Mouse (Mus musculus) midbrain, embryonic 13.5 days (tissue): ENCODE data around the gene Txndc11. TPM values are rescaled to one million over a fixed set of nuclear protein-coding genes. Genes with fewer than 3 reads are reported as not detected.

Experiments used
- ATAC-seq: fragments of 200-750 bp; cut with Nextera tagmentation; 2 replicates; pipeline ENCODE4 v1.8.0; 2017; ENCODE audit warnings: mild to moderate bottlenecking, moderate TSS enrichment, moderate library complexity
- H3K27ac ChIP-seq: fragments of 300-500 bp; sonication (generic); 2 replicates; pipeline ENCODE4 v1.5.1; 2015; ENCODE audit warnings: inconsistent platforms, mild to moderate bottlenecking, moderate library complexity
- H3K27me3 ChIP-seq: fragments of 300-500 bp; sonication (generic); 2 replicates; pipeline ENCODE4 v1.6.1; 2015; ENCODE audit warnings: mild to moderate bottlenecking, inconsistent platforms
- H3K36me3 ChIP-seq: fragments of 300-500 bp; sonication (generic); 2 replicates; pipeline ENCODE4 v1.6.1; 2015; ENCODE audit warnings: mild to moderate bottlenecking, inconsistent platforms
- H3K4me1 ChIP-seq: fragments of 300-500 bp; sonication (generic); replicated peaks from 2 replicates; pipeline ENCODE4 v1.6.1; 2015; ENCODE audit warnings: inconsistent platforms
- H3K4me2 ChIP-seq: fragments of 300-500 bp; sonication (generic); replicated peaks from 2 replicates; pipeline ENCODE4 v1.6.1; 2015; ENCODE audit warnings: moderate library complexity, mild to moderate bottlenecking, inconsistent platforms
- H3K4me3 ChIP-seq: fragments of 300-500 bp; sonication (generic); replicated peaks from 2 replicates; pipeline ENCODE4 v1.5.1; 2015; ENCODE audit warnings: mild to moderate bottlenecking, inconsistent platforms
- H3K9ac ChIP-seq: fragments of 300-500 bp; sonication (generic); replicated peaks from 2 replicates; pipeline ENCODE4 v1.6.1; 2015; ENCODE audit warnings: mild to moderate bottlenecking, inconsistent platforms
- H3K9me3 ChIP-seq: fragments of 300-500 bp; sonication (generic); 2 replicates; pipeline ENCODE4 v1.6.1; 2016; ENCODE audit warnings: mild to moderate bottlenecking, inconsistent platforms
- WGBS: fragments of 180-500 bp; shearing (Covaris S2); methylation state at CpG from one replicate; pipeline ENCODE4 v1.1.7; 2015; 5-methylcytosine and 5-hydroxymethylcytosine counted together
- polyA plus RNA-seq: library from polyadenylated mRNA; unstranded; fragments of >200 nt; fragmentation: Nextera tagmentation; extraction: Ambion mirVana; gene quantifications from 2 replicates; pipeline ENCODE4 v1.2.1, GENCODE M21; 2015

The Txndc11 gene
- polyA plus RNA-seq, 1 experiment from 2014 or later: 30.0 TPM

DNA sequence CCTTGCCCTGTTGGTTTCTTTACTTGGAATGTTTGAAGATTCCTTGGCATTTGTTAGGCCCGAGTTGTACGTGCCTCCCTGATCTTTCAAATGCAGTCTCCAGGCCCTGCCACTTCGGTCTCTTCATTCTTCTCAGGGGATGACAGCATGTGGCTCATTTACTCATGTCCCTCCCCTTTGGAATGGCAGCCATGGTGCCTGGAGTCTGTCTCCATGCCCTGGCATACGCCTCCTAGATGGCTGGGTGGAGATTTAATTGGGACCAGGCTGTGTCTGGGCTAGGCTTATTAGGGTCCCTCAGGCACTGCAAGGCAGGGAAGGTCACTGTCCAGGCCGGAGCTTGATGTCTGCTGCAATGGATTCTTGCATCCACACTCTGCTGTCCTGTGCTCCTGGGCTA, 78.5 kb downstream of the Txndc11 start:
- Histone ChIP-seq H3K4me1 (no peaks in the 10 kb centered on the region), H3K9me3 (no peaks in the 10 kb centered on the region), H3K9ac (no peak overlapping the region), H3K27ac (no peak overlapping the region), H3K36me3 (no peaks in the 10 kb centered on the region), H3K4me3 (no peak overlapping the region), H3K27me3 (no peaks in the 10 kb centered on the region), H3K4me2 (no peak overlapping the region)
- WGBS: 80% methylated on average over 5 of the region's 5 CpGs
- no peak for ATAC-seq

GRCm38 (mm10) chr16:11054871-11055270, 79.6 kb downstream of the Txndc11 start:
- no peak overlapping the region for H3K9ac ChIP-seq
- no peaks in the 10 kb centered on the region for H3K27me3 ChIP-seq
- WGBS: 88% methylated on average over 6 of the region's 6 CpGs
- no peaks in the 10 kb centered on the region for H3K4me1 ChIP-seq
- H3K36me3 ChIP-seq: no peaks in the 10 kb centered on the region
- H3K9me3 ChIP-seq: no peaks in the 10 kb centered on the region
- H3K27ac ChIP-seq: no peak overlapping the region
- no peak overlapping the region for H3K4me3 ChIP-seq
- no peak overlapping the region for H3K4me2 ChIP-seq
- no peak for ATAC-seq

DNA sequence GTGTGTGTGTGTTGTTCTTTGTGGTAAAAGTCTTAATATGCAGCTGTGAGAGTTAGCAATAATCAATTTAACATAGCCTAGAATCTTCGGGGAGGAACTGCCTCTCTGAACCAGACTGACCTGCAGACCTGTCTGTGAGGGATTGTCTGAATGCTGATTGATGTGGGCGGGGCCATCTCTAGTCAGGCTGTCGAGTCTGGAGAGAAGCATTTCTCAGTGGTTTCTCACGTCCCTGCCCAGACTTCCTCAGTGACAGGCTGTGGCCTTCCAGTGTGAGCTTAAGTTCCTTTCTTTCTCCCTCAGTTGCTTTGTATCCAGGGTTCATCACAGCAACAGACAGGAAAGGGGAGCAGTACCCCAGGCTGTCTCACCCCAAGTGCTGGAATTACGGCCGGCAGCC, 80.0 kb downstream of the Txndc11 start:
- no peak for ATAC-seq
- Histone ChIP-seq H3K27ac (no peak overlapping the region), H3K9me3 (no peaks in the 10 kb centered on the region), H3K36me3 (no peaks in the 10 kb centered on the region), H3K4me1 (no peaks in the 10 kb centered on the region), H3K9ac (no peak overlapping the region), H3K27me3 (no peaks in the 10 kb centered on the region), H3K4me3 (no peak overlapping the region), H3K4me2 (no peak overlapping the region)
- WGBS: 72% methylated on average over 6 of the region's 6 CpGs

GRCm38 (mm10) chr16:11051134-11051533, 83.3 kb downstream of the Txndc11 start:
- Histone ChIP-seq H3K9me3 (no peaks in the 10 kb centered on the region), H3K4me1 (no peaks in the 10 kb centered on the region), H3K27ac (no peak overlapping the region), H3K27me3 (no peaks in the 10 kb centered on the region), H3K4me3 (no peak overlapping the region), H3K36me3 (no peaks in the 10 kb centered on the region), H3K9ac (no peak overlapping the region), H3K4me2 (no peak overlapping the region)
- WGBS: 91% methylated on average over 11 of the region's 11 CpGs
- ATAC-seq: no peak

DNA sequence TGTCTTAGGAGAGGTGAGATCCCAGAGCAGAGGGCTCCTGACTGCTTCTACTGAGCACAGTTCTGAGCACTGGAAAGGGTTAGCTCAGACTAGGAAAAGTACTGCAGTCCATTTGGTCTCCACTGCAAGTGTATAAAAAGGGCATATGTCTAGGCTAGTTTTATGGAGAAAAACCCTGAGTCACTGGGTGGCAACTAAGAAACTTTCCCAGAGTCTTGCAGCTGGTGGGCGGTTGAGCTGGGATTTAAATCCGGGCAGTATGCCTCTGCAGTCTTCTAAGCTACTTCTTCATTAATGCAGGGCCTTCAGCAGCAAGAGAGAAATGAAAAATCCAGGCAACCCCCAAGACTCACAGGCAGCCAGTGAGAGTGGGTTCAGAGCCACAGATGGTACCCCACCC, 84.2 kb downstream of the Txndc11 start:
- Histone ChIP-seq H3K27ac (no peak overlapping the region), H3K4me1 (no peaks in the 10 kb centered on the region), H3K9ac (no peak overlapping the region), H3K9me3 (no peaks in the 10 kb centered on the region), H3K36me3 (no peaks in the 10 kb centered on the region), H3K4me3 (no peak overlapping the region), H3K27me3 (no peaks in the 10 kb centered on the region), H3K4me2 (no peak overlapping the region)
- ATAC-seq: no peak
- WGBS: 78% methylated on average over 2 of the region's 2 CpGs

DNA sequence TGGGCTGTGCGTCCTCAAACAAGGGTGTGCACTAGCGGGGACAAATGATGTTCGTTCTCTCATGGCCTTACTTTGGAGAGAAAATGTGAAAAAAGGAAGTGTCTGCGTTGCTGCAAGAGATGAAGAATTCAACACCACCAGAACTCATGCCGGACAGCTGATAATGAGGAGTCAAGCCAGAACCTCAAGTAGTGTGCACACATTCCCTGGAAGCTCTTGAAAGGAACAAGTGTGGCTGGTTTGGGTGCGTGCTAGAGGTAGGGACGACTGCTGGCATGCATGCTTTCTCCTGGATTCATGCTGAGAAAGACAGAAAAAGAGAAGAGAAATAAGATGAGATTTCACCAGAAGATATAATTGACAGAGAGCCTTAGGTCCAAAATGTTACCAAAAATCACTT, 87.3 kb downstream of the Txndc11 start:
- H3K9ac ChIP-seq: no peak overlapping the region
- no peaks in the 10 kb centered on the region for H3K27me3 ChIP-seq
- H3K4me1 ChIP-seq: no peaks in the 10 kb centered on the region
- H3K4me3 ChIP-seq: no peak overlapping the region
- no peak overlapping the region for H3K27ac ChIP-seq
- no peak overlapping the region for H3K4me2 ChIP-seq
- 88% methylated on average over 7 of the region's 7 CpGs for WGBS
- no peaks in the 10 kb centered on the region for H3K36me3 ChIP-seq
- no peaks in the 10 kb centered on the region for H3K9me3 ChIP-seq
- ATAC-seq: no peak

GRCm38 (mm10) chr16:11046437-11046836, 88.0 kb downstream of the Txndc11 start:
- Histone ChIP-seq H3K4me3 (no peak overlapping the region), H3K9ac (no peak overlapping the region), H3K27ac (no peak overlapping the region), H3K27me3 (no peaks in the 10 kb centered on the region), H3K4me2 (no peak overlapping the region), H3K36me3 (no peaks in the 10 kb centered on the region), H3K9me3 (no peaks in the 10 kb centered on the region), H3K4me1 (no peaks in the 10 kb centered on the region)
- no peak for ATAC-seq
- 85% methylated on average over 7 of the region's 7 CpGs for WGBS

- WGBS: 88% methylated on average over 5 of the region's 5 CpGs
- ATAC-seq: no peak
Observed at GRCm38 (mm10) chr16:11043239-11043638, 91.2 kb downstream of the Txndc11 start.

GRCm38 (mm10) chr16:11040603-11041002, 93.8 kb downstream of the Txndc11 start:
- no peak overlapping the region for H3K27ac ChIP-seq
- H3K36me3 ChIP-seq: no peaks in the 10 kb centered on the region
- no peak for ATAC-seq
- H3K9ac ChIP-seq: no peak overlapping the region
- no peak overlapping the region for H3K4me2 ChIP-seq
- H3K9me3 ChIP-seq: no peaks in the 10 kb centered on the region
- H3K4me1 ChIP-seq: no peaks in the 10 kb centered on the region
- WGBS: 86% methylated on average over 2 of the region's 2 CpGs
- H3K27me3 ChIP-seq: no peaks in the 10 kb centered on the region
- no peak overlapping the region for H3K4me3 ChIP-seq

More at GRCm38 (mm10) chr16:11043239-11043638, 91.2 kb downstream of the Txndc11 start:
- H3K9ac ChIP-seq: no peak overlapping the region
- H3K36me3 ChIP-seq: no peaks in the 10 kb centered on the region
- H3K9me3 ChIP-seq: no peaks in the 10 kb centered on the region
- no peak overlapping the region for H3K4me3 ChIP-seq
- no peaks in the 10 kb centered on the region for H3K27me3 ChIP-seq
- H3K4me2 ChIP-seq: no peak overlapping the region
- no peaks in the 10 kb centered on the region for H3K4me1 ChIP-seq
- H3K27ac ChIP-seq: no peak overlapping the region

GRCm38 (mm10) chr16:11035790-11036431, 98.5 kb downstream of the Txndc11 start:
- no peak overlapping the region for H3K4me3 ChIP-seq
- no peak overlapping the region for H3K27ac ChIP-seq
- no peaks in the 10 kb centered on the region for H3K36me3 ChIP-seq
- H3K27me3 ChIP-seq: no peaks in the 10 kb centered on the region
- no peak overlapping the region for H3K4me2 ChIP-seq
- WGBS: 27% methylated on average over 15 of the region's 15 CpGs
- H3K9ac ChIP-seq: no peak overlapping the region
- peak; percentile 59 for ATAC-seq
- no peaks in the 10 kb centered on the region for H3K4me1 ChIP-seq
- no peaks in the 10 kb centered on the region for H3K9me3 ChIP-seq

GRCm38 (mm10) chr16:11035273-11035672, 99.2 kb downstream of the Txndc11 start:
- no peak overlapping the region for H3K4me2 ChIP-seq
- WGBS: 87% methylated on average over 9 of the region's 9 CpGs
- H3K27me3 ChIP-seq: no peaks in the 10 kb centered on the region
- no peaks in the 10 kb centered on the region for H3K9me3 ChIP-seq
- H3K9ac ChIP-seq: no peak overlapping the region
- no peaks in the 10 kb centered on the region for H3K36me3 ChIP-seq
- no peak for ATAC-seq
- no peaks in the 10 kb centered on the region for H3K4me1 ChIP-seq
- no peak overlapping the region for H3K27ac ChIP-seq
- H3K4me3 ChIP-seq: no peak overlapping the region

- peak; percentile 40; the same call in 1 of the 2 replicates for ATAC-seq
Observed at GRCm38 (mm10) chr16:11034193-11034803, 100.2 kb downstream of the Txndc11 start.

GRCm38 (mm10) chr16:11031320-11031719, 103.1 kb downstream of the Txndc11 start:
- no peak overlapping the region for H3K4me2 ChIP-seq
- no peaks in the 10 kb centered on the region for H3K9me3 ChIP-seq
- no peak overlapping the region for H3K27ac ChIP-seq
- H3K4me1 ChIP-seq: no peaks in the 10 kb centered on the region
- no peak overlapping the region for H3K4me3 ChIP-seq
- no peaks in the 10 kb centered on the region for H3K36me3 ChIP-seq
- H3K27me3 ChIP-seq: no peaks in the 10 kb centered on the region
- H3K9ac ChIP-seq: no peak overlapping the region
- WGBS: 68% methylated on average over 3 of the region's 3 CpGs
- ATAC-seq: no peak

More at GRCm38 (mm10) chr16:11034193-11034803, 100.2 kb downstream of the Txndc11 start:
- H3K9me3 ChIP-seq: no peaks in the 10 kb centered on the region
- no peak overlapping the region for H3K27ac ChIP-seq
- WGBS: 2% methylated on average over 4 of the region's 4 CpGs
- no peaks in the 10 kb centered on the region for H3K36me3 ChIP-seq
- H3K9ac ChIP-seq: no peak overlapping the region
- no peak overlapping the region for H3K4me2 ChIP-seq
- no peak overlapping the region for H3K4me3 ChIP-seq
- no peaks in the 10 kb centered on the region for H3K27me3 ChIP-seq
- no peaks in the 10 kb centered on the region for H3K4me1 ChIP-seq
